Mouse (Mus musculus): Measurements from ENCODE around the gene Cfdp1. TPM values are rescaled to one million over a fixed set of nuclear protein-coding genes. Genes with fewer than 3 reads are reported as not detected.

Gene Cfdp1
- total RNA-seq, 2 experiments from 2014 or later, result 100 to 101 TPM

DNA sequence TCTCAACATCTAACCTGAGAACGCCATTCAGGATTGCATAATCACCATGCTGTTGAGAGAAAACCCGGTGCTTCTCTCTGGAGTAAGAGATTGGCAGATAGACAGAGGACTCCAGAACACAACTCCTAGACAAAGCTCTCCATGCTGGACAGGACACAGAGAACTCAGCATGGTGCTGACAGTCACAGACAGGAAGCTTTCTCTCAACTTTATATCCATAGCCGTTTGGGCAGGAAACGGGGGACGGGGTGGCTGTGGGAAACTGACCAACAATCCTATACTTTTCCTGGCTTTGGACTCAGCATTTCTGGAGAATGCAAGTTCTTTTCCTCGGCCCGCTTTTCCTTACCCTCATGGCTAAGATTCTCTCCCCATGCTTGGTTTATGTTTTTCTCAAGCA, 51.8 kb downstream of the Cfdp1 start:
- no peak for DNase-seq (ENCODE audit: low spot score in 2 of 2)

DNA sequence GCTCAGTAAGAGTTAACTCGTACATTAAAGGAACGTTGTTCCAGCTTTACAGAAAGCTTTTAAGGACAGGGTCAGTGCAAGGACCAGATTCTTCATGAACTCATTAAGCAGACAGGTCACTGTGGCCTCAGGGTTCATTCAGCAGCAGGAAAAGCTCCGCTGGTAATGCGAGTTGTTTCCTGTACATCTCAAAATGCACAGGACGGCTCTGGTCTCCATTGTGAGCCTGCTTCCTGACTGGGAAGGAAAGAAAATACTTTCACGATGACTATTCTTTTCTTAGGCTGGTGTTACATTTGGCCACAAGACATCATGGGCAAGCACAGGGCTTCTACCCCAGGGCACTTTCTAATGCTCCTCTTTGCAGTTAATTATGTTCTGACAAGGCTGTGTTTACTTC, 52.6 kb downstream of the Cfdp1 start:
- no peak for DNase-seq (ENCODE audit: low spot score in 2 of 2)

DNA sequence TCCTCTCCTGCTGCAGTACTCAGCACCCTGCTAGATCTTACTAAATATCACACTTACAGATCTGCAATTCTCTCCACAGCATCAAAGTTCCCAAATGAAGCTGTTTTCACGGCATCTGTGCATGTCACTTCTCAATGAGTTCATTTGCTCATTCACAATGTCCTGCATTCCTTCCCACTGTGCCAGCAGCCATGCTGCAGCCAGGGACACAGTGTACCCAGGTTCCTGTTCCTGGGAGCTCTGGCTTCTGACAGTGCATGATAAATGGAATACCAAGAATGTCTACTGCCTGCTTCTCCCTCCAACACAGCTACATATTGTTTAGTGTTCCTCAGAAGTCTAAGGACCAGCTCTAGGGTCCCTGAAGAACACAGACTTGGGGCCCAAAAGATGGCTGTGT, 57.6 kb downstream of the Cfdp1 start:
- no peak for DNase-seq (ENCODE audit: low spot score in 2 of 2)

- DNase-seq (ENCODE audit: low spot score in 2 of 2), result no peak
Observed at GRCm38 (mm10) chr8:111793324-111793917, 60.7 kb downstream of the Cfdp1 start.

DNA sequence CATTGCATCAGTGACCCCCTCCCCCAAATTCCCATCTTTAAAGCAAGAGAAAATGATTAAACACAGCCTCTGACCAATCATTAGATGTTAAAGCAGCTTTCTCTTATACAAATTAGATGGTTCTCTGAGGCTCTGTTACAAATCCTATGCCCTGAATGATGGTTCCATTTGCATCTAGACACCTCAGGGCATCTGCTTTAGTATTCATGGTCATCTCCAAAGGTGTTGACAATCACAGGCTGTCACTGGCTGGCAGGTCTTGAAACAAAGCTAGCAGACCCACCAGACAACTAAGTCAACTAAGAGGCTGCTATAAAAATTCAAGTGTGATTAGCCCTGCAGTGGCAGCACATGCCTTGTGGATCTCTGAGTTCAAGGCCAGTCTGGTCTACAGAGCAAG, 64.5 kb downstream of the Cfdp1 start:
- no peak for DNase-seq (ENCODE audit: low spot score in 2 of 2)

- DNase-seq (ENCODE audit: low spot score in 2 of 2), result no peak
Observed at GRCm38 (mm10) chr8:111789200-111789599, 64.9 kb downstream of the Cfdp1 start.

DNA sequence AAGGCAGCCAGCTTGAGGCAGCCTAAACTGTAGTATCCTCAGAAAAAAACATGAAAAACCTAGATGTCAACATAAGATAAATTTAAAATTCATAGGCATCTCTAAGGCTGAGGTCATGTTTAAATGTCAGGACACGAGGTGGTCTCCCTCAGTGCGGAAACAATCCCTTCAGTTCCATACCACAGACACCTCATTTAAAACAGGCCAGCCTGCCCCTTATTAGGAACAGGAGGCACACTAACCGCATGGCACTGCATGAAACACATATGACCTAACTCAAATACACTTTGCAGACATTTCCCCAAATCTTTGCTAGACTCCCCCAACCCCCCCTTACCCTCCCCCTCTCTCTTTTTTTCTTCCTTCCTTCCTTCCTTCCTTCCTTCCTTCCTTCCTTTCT, 65.6 kb downstream of the Cfdp1 start:
- no peak for DNase-seq (ENCODE audit: low spot score in 2 of 2)

DNA sequence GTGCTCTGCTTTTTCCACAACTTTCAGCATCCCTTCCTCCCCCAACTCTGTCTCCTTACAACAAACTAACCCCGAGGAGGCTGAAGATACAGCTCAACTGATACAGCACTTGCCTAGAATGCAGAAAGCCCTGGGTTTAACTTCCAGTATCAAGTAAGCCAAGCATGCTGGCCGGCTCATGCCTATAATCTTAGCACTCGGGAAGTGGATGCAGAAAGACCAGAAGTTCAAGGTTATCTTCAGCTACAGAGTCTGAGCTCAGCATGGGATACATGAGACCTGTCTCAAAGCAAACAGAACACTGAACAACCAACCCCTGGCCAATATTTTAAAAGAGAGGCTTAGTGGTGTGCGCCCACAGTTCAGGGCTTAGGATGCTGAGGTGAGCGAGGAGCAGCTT, 66.0 kb downstream of the Cfdp1 start:
- DNase-seq (ENCODE audit: low spot score in 2 of 2), result no peak

GRCm38 (mm10) chr8:111787683-111788082, 66.4 kb downstream of the Cfdp1 start:
- no peak for DNase-seq (ENCODE audit: low spot score in 2 of 2)

DNA sequence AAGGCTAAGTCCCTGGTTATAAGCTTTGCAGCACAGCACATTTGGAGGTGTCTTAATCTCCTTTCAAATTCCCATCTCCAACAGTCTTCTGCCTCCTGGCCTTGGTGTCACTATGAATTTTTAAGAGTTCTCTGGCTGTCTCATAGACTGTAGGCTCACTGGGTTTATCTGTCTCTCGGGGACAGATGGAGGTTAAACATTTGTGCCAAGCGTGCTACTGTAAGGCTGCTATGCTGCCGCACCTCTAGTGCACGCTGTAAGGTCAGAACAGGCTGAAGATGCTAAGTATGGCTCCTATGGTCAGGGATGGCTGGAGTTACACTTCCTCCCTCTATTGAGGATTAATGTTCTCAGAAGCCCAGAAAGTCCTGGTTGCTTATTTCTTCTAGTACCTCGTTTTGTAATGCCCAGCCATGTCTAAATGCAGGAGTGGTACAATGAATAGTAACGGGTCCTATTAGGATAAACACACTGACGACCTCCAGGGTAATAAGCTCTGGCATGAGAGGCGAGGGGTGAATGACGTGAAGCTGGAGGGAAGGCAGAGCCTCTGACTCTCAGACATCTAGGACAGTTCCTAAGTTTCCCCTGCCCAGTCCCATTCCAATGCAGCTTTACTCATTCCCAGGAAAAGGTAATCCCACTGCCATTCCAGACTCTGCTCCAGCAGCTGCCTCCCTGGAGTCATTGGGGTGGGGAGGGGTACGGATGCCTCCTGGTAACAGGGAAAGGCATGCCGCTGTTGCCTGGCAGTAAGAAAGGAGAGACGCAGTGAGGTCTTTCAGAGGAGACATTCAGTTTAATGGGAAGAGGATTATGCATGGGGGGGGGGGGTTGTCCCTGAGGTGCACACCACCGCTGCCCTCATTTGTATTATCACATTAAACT, 67.1 kb downstream of the Cfdp1 start:
- no peak for DNase-seq (ENCODE audit: low spot score in 2 of 2)

DNA sequence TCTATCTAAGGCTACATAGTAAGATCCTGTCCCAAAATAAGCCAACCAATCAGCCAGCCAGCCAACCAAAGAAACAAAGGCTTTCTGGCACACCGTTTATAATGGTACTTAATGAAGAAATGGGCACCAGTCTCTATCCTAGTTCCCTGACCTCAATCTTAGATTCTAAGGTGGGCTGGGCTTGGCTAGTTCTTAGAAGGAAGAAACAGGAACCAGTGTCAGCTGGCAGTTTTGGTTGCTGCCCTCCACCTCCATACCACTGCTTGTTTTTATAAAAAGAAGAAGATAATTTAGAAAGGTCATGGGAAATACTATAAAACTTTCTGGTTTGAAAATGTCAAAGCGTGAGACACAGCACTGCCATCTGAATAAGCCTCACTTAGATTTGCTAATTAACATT, 68.0 kb downstream of the Cfdp1 start:
- DNase-seq (ENCODE audit: low spot score in 2 of 2), result no peak

DNA sequence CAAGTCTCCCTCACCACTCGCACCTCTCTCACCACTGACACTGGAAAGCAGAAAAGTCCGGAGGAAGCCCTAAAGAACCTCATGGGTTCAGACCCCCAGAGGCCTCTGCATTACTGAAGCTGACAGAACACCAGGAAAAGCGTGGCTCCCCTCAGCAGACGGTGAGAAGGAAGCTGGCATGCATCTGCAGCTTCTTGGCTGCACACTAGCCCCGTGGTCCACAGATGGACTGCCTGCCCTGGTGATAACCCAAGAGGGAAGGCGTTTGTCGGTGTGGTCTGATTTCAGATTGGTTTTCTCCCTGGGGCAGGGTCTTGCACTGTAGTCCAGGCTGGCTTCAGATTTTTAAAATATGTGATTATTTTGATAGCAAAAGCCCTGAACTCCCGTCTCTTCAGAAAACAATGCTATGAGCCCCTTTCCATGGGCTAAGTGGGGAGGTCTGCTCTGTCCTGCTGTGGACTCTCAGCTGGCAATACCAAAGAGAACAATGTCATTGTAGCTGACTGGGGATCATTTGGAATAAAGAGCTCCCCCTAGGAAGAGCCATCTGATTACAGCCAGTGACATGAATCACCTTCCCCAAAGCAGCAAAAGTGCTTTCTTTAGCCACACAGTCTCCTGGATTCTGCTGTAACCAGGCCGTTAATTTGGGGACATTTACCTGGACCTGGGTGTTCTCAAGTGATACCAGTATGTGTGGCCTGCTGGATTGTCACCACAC, 71.3 kb downstream of the Cfdp1 start:
- DNase-seq (ENCODE audit: low spot score in 2 of 2), result no peak

DNA sequence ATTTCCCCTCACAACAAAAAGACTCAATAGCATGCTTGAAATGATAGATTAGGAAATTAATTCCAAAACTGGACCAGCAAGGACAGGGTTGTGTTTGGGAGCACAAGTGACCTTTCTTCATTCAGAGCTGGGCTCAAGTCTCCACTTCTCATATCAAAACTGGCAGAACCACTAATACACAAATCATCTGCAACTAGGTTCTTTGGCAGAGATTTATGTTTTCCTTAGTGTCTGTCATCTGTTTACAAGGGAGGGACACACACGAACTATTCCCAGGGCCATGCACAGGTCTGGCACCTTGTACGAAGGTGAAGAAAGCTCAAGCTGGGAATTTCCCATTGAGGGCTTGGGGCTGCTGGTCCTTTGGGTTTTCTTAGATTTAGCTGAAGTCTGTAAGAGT, 71.9 kb downstream of the Cfdp1 start:
- DNase-seq (ENCODE audit: low spot score in 2 of 2), result no peak

DNA sequence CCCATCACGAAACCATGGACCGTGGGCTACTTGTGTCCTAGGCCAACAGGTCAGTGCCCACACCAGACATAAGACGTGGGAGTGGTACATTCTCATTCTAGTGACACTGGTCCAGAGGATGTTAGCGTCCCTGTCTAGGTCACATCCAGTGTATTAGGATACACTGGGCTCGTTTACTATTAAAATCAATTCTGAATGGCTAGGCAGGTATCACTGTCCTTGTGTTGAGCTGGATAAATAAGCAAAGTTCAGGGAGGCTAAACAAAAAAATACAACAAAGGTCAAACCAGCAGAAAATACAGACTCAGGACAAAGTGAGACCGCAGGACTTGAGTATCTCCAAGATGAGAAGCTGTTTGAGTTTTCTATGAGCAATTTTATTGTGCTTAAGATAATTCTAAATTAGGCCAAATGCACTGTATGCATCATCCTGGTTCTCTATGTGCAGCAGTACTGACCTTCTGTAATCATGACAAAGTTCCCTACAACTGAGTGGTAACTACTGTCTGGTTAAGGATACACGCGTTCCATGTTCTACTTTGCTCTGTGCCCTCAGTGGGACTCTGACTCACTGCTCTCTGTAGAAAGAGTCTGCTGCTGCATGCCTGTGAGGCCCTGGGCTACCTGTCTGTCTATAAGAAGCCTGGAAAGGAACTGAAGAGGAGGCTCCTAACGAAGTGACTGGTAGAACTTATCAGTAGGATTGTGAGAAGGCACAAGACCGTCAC, 73.2 kb downstream of the Cfdp1 start:
- no peak for DNase-seq (ENCODE audit: low spot score in 2 of 2)

DNA sequence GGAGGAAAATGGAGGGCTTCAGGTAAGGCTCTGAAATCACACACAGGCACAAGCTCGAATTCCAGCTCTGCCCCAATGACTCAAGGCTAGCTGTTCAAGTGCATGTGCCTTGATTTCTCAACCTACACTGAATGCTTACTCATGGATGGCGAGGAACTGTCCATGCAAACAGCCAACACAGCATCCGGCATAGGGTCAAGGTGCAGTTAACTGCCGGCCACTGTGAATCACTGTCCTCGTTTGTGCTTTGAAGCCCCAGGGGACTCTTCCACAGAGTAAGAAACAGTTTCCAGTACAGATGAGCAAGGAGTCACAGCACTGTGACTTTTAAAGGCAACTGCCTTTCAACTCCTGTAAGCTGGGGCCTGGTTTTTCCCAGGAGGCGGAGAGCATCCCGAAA, 74.4 kb downstream of the Cfdp1 start:
- no peak for DNase-seq (ENCODE audit: low spot score in 2 of 2)

DNA sequence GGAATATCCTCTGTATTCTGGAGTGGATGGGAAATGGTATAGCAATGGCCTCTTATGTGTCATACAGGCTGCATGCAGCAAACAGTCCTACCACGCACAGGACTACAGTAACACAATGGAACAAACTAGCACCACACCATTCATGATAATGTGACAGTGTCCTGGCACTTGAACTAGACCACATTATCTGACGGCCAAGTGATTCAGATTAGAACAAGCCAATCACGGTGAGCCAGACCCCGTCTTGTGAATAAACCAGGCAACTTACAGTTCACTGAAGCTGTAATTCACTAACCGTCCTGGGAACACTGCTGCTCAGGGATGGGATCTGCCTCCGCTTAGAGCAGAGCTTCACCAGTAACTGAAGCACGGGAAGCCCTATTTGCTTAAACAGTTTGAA, 75.3 kb downstream of the Cfdp1 start:
- DNase-seq (ENCODE audit: low spot score in 2 of 2), result no peak

GRCm38 (mm10) chr8:111776492-111776891, 77.6 kb downstream of the Cfdp1 start:
- DNase-seq (ENCODE audit: low spot score in 2 of 2), result no peak

GRCm38 (mm10) chr8:111775766-111776165, 78.3 kb downstream of the Cfdp1 start:
- DNase-seq (ENCODE audit: low spot score in 2 of 2), result no peak

- no peak for DNase-seq (ENCODE audit: low spot score in 2 of 2)
Observed at GRCm38 (mm10) chr8:111773476-111773875, 80.6 kb downstream of the Cfdp1 start.

DNA sequence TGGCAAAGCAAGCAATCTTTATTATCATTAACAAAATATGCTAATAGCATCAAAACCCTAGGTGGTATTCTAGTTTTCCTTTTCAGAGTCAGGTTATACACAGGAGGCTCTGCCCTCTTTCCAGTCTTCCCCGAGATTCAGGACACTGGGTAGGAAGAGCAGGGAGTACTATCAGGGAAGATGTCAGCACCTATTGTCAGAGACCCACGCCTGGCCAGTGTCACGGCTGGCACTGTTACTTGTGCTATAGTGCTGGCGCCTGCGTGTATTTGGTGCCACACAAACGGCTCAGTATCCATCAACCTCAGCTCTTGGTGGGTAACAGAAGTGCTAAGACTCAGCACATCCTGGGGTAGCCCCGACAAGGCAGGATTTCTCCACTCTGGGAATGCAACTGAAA, 81.0 kb downstream of the Cfdp1 start:
- no peak for DNase-seq (ENCODE audit: low spot score in 2 of 2)

DNA sequence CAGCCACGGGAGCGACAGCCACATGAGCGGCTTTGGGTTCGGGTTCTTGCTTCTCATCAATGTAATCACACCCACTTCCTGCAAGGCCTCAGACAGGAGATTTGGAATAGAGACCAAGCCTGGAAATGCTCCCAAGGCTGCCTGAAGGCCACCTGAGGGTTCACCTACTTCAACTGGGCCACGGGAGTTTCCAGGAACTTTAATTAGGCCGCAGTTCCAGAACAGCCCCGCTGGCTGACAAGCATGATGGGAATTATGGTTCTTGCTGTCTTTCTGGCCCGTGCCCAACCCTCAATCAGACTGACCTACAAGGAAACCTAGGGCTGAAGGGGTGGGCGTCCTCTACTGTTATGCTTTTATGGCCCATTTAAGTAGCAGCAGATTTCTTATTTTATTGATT, 82.0 kb downstream of the Cfdp1 start:
- no peak for DNase-seq (ENCODE audit: low spot score in 2 of 2)

DNA sequence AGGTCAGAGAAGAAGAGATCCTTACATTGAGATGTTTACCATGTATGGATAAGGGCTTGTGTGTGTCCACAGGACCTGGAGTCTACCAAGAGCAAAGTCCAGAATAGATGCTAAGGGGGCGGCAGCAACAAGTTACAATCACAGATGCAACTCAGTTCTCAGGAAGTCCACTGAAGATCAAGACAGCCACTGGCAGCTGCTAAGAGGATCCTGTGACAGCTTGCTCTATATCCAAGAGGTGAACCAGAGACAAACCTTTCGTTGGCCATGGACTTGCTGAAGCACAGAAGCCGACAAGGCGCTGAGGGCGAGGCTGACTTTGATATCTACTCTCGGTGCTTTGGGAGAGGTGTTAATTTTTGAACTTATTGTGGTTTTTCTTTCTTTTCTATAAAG, 82.5 kb downstream of the Cfdp1 start:
- no peak for DNase-seq (ENCODE audit: low spot score in 2 of 2)
